Mouse (Mus musculus) adipose tissue, adult 10 weeks (tissue): ENCODE data around the gene Inava. TPM values are rescaled to one million over a fixed set of nuclear protein-coding genes. Genes with fewer than 3 reads are reported as not detected.

ENCODE experiments used
- polyA plus RNA-seq: library from polyadenylated mRNA; stranded (reverse); fragments of 350-450 nt; fragmentation: Illumina TruSeq; extraction: RNeasy Lipid Tissue Mini Kit (QIAGEN cat#74804); gene quantifications from one replicate; pipeline ENCODE4 v1.2.3, GENCODE M21; 2014; ENCODE audit warnings: low read depth, low replicate concordance

The Inava gene
- polyA plus RNA-seq: 13.3 TPM

DNA sequence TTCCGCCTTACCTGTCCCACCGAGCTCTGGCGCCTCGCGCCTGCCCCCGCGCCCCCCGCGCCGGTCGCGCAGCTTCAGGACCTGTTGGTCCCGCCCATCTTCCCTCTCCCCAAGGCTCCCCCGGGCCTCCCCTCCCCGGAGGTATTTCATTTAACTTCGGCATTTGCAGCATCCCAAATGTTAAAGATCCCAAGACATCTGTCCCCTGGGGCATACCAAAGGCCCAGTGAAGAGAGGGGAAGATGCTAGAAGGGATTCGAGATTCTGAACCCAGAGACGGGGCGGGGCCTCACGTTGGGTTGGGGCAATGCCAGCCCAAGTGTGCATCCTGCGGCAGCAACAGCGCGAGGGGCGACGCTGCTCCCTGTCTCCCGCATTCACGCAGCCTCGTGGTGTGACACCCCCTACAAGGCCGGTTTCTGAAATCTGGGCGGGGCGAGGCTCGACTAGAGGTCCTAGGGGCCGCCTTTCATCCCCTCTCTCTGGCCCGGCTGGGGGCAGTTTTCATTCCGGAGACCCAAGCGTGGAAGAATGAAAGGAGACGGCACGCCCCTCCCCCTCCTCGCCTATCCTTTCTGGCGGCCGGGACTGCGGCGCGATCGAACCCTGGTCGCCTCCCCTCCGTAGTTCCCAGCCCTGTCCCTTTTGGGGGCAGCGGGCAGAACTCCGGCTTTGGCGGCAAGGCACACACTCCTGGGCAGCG, at the start of gene Inava:
TSS of gene Inava (minus strand) at position 373 of the 703 bp plus-strand sequence.

DNA sequence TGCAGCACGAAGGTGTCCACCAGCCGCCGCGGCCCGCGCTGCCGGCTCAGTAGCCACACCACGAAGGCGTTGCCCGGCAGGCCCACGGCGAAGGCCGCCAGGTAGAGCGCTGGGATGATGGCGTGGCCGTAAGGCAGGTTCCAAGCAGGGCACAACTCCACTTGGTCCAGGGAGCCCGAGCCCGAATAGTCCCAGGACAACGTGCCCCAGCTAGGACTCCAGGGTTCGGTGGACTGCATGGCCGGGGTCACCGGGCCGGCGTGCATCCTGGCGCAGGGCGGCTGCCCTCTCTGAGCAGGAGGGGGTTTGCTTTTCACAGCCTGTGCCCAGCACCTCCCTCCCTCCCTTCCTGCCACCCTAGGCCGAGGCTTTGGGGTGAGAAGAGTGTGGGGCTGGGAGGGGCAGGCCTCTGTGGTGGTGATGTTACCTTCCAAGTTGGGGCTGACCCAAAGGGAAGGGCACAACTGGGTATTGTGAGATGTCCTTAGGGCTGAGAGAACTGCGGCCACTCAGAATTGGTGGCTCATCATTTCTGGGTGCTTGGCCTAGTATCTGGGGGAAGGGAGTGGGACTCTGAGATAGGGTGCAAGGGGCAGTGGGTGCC, 26.7 kb upstream of the Inava start, which contains the start of gene Gpr25:
TSS of gene Gpr25 (minus strand) at position 239 of the 604 bp plus-strand sequence.

DNA sequence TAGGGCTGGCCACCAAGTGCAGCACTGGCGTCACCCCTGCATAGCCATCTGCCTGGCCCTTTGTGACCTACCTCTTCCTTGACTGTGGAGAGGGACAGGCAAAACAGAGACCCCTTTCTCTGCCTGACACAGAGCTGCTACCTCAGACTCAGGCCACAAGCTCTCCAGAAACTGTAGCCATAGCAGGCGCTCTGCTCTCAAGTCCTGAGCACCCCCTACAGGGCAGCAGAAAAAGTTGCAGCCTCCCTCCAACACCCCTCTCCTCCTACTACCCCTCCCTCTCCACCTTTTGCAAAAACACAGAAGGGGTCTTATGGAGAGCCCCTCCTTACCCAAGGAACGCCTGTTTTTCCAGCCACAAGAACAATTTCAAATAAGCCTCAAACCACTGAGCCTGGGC, 21.3 kb downstream of the Inava start, which contains the start of gene Mroh3:
TSS of gene Mroh3 (minus strand) at position 26 of the 400 bp plus-strand sequence.

Other genes starting within 250 kb of the Inava start
- gene Igfn1, start 227.9 kb downstream of the Inava start, polyA plus RNA-seq: 0.73 TPM
- 45.9 TPM for gene Tmem9, start 226.1 kb downstream of the Inava start, polyA plus RNA-seq
- gene Ascl5, start 183.5 kb downstream of the Inava start, polyA plus RNA-seq: not detected
- 0.46 TPM for gene Cacna1s, start 181.5 kb downstream of the Inava start, polyA plus RNA-seq
- 2.0 TPM for gene Kif21b, start 102.9 kb downstream of the Inava start, polyA plus RNA-seq
- 0.73 TPM for gene Mroh3, start 21.4 kb downstream of the Inava start, polyA plus RNA-seq
- gene Gpr25, start 26.6 kb upstream of the Inava start, polyA plus RNA-seq: not detected
- gene Camsap2, start 111.8 kb upstream of the Inava start, polyA plus RNA-seq: 16.1 TPM
- gene Ddx59, start 181.0 kb upstream of the Inava start, polyA plus RNA-seq: 8.1 TPM
- 0.24 TPM for gene Kif14, start 232.1 kb upstream of the Inava start, polyA plus RNA-seq